Mouse (Mus musculus) C2C12 (cell line): Measurements from ENCODE around the gene Zrsr1. TPM values are rescaled to one million over a fixed set of nuclear protein-coding genes. Genes with fewer than 3 reads are reported as not detected.
A peak's percentile ranks its signal among the peaks of the same experiment; 100 is the strongest.

ENCODE experiments used
- H3K27me3 ChIP-seq: one replicate; pipeline ENCODE4 v1.6.1; 2011; ENCODE audit not compliant: control insufficient read depth, insufficient read depth, insufficient read length
- H3K36me3 ChIP-seq: one replicate; pipeline ENCODE4 v1.6.1; 2011; ENCODE audit not compliant: control insufficient read depth, insufficient read depth
- H3K4me3 ChIP-seq: one replicate; pipeline ENCODE4 v1.5.1; 2011; ENCODE audit warnings: mild to moderate bottlenecking, control low read depth; ENCODE audit not compliant: poor library complexity, insufficient read depth, severe bottlenecking
- H3K79me2 ChIP-seq: one replicate; pipeline ENCODE4 v1.6.1; 2011; ENCODE audit not compliant: control insufficient read depth, insufficient read depth
- H3K79me3 ChIP-seq: one replicate; pipeline ENCODE4 v1.6.1; 2011; ENCODE audit warnings: low read depth, control low read depth
- H3ac ChIP-seq: one replicate; pipeline ENCODE3; 2011; ENCODE audit warnings: low read depth; ENCODE audit not compliant: control insufficient read depth, insufficient read length
- CEBPB ChIP-seq: IDR thresholded peaks from one replicate; pipeline ENCODE4 v1.6.1; 2011; ENCODE audit warnings: low read depth, mild to moderate bottlenecking, control low read depth, moderate library complexity
- CTCF ChIP-seq: IDR thresholded peaks from one replicate; pipeline ENCODE4 v1.5.1; 2011; ENCODE audit not compliant: control insufficient read depth, insufficient read depth, insufficient read length
- FOSL1 ChIP-seq: IDR thresholded peaks from one replicate; pipeline ENCODE4 v1.8.0; 2011; ENCODE audit warnings: mild to moderate bottlenecking, low read length; ENCODE audit not compliant: poor library complexity, insufficient read depth, severe bottlenecking
- MAX ChIP-seq: IDR thresholded peaks from one replicate; pipeline ENCODE4 v1.6.1; 2011; ENCODE audit warnings: mild to moderate bottlenecking, control low read depth
- MYOD1 ChIP-seq: IDR thresholded peaks from one replicate; pipeline ENCODE4 v1.6.1; 2011; ENCODE audit warnings: low read depth; ENCODE audit not compliant: control insufficient read depth, insufficient read length
- MYOG ChIP-seq: IDR thresholded peaks from one replicate; pipeline ENCODE4 v1.6.1; 2011; ENCODE audit not compliant: control insufficient read depth, insufficient read length; ENCODE audit errors: extremely low read depth
- USF1 ChIP-seq: IDR thresholded peaks from one replicate; pipeline ENCODE4 v1.6.1; 2011; ENCODE audit warnings: low read depth, mild to moderate bottlenecking, control low read depth, moderate library complexity
- polyA plus RNA-seq: library from polyadenylated mRNA; unstranded; fragments of >200 nt; fragmentation: generic; extraction: Trizol; gene quantifications from one replicate; pipeline ENCODE4 v1.2.1, GENCODE M21; 2012; ENCODE audit warnings: missing spikeins

Gene Zrsr1
- polyA plus RNA-seq, 1 experiment = 3.4 TPM

GRCm38 (mm10) chr11:22964401-22964800 lies 7.4 kb upstream of the Zrsr1 start:
- peaks cover 8% of the 10 kb centered on the region for H3K79me3 ChIP-seq
- no peaks in the 10 kb centered on the region for H3K27me3 ChIP-seq
- H3K36me3 ChIP-seq = no peaks in the 10 kb centered on the region
- H3ac ChIP-seq = no peak overlapping the region
- TF ChIP-seq MYOG = no peak
- no peak for TF ChIP-seq CEBPB
- TF ChIP-seq USF1 = no peak
- no peak for TF ChIP-seq CTCF
- no peak overlapping the region for H3K4me3 ChIP-seq
- peaks cover 78% of the 10 kb centered on the region for H3K79me2 ChIP-seq

GRCm38 (mm10) chr11:22965503-22965902 lies 6.3 kb upstream of the Zrsr1 start:
- no peaks in the 10 kb centered on the region for H3K27me3 ChIP-seq
- TF ChIP-seq FOSL1 = peak; percentile 30
- no peak for TF ChIP-seq CTCF
- TF ChIP-seq CEBPB = no peak
- TF ChIP-seq MYOG = no peak
- TF ChIP-seq MYOD1 = no peak
- H3K79me2 ChIP-seq = peaks cover 81% of the 10 kb centered on the region
- no peaks in the 10 kb centered on the region for H3K36me3 ChIP-seq
- peaks cover 8% of the 10 kb centered on the region for H3K79me3 ChIP-seq
- no peak overlapping the region for H3ac ChIP-seq
- no peak overlapping the region for H3K4me3 ChIP-seq

- no peak overlapping the region for H3K4me3 ChIP-seq
- no peaks in the 10 kb centered on the region for H3K36me3 ChIP-seq
- no peak overlapping the region for H3ac ChIP-seq
- no peak for TF ChIP-seq CEBPB
- no peak for TF ChIP-seq CTCF
- TF ChIP-seq MAX = no peak
- TF ChIP-seq USF1 = no peak
- no peak for TF ChIP-seq FOSL1
- no peak for TF ChIP-seq MYOD1
- no peak for TF ChIP-seq MYOG
- H3K79me2 ChIP-seq = peaks cover 83% of the 10 kb centered on the region
- peaks cover 40% of the 10 kb centered on the region for H3K79me3 ChIP-seq
- no peaks in the 10 kb centered on the region for H3K27me3 ChIP-seq
Measured at GRCm38 (mm10) chr11:22969486-22969885, 2.3 kb upstream of the Zrsr1 start.

- peaks cover 91% of the 10 kb centered on the region for H3K79me2 ChIP-seq
- H3K4me3 ChIP-seq = no peak overlapping the region
- H3K36me3 ChIP-seq = peaks cover 1% of the 10 kb centered on the region
- H3K27me3 ChIP-seq = no peaks in the 10 kb centered on the region
- H3K79me3 ChIP-seq = peaks cover 47% of the 10 kb centered on the region
- TF ChIP-seq FOSL1 = no peak
- no peak for TF ChIP-seq CEBPB
- TF ChIP-seq CTCF = no peak
- no peak for TF ChIP-seq MYOD1
- H3ac ChIP-seq = no peak overlapping the region
Measured at GRCm38 (mm10) chr11:22970546-22970945, 1.3 kb upstream of the Zrsr1 start.

GRCm38 (mm10) chr11:22972746-22973526 lies 1.1 kb downstream of the Zrsr1 start:
- peaks cover 17% of the 10 kb centered on the region for H3K36me3 ChIP-seq
- H3K27me3 ChIP-seq = no peaks in the 10 kb centered on the region
- peak; percentile 10 for TF ChIP-seq MAX
- peak; percentile 98 for TF ChIP-seq CEBPB
- no peak for TF ChIP-seq FOSL1
- peak overlapping the region; percentile 86 for H3ac ChIP-seq
- peak overlapping the region; percentile 50 for H3K4me3 ChIP-seq
- H3K79me2 ChIP-seq = peaks cover 93% of the 10 kb centered on the region
- peaks cover 57% of the 10 kb centered on the region for H3K79me3 ChIP-seq

GRCm38 (mm10) chr11:22973599-22973998 lies 1.8 kb downstream of the Zrsr1 start:
- Histone ChIP-seq H3K27me3 (no peaks in the 10 kb centered on the region), H3ac (peak overlapping the region; percentile 24), H3K79me2 (peaks cover 96% of the 10 kb centered on the region), H3K79me3 (peaks cover 63% of the 10 kb centered on the region), H3K4me3 (peak overlapping the region; percentile 50), H3K36me3 (peaks cover 22% of the 10 kb centered on the region)
- no peak for TF ChIP-seq CTCF
- TF ChIP-seq MAX = no peak
- TF ChIP-seq MYOD1 = no peak
- no peak for TF ChIP-seq USF1
- no peak for TF ChIP-seq MYOG
- no peak for TF ChIP-seq CEBPB
- TF ChIP-seq FOSL1 = no peak
